Mouse (Mus musculus): ENCODE results near the gene Vegfb. TPM values are rescaled to one million over a fixed set of nuclear protein-coding genes. Genes with fewer than 3 reads are reported as not detected.
A peak's percentile ranks its signal among the peaks of the same experiment; 100 is the strongest.

Gene Vegfb
- total RNA-seq, 2 experiments from 2014 or later: 92.0 to 95.7 TPM

GRCm38 (mm10) chr19:6972247-6972917, 15.1 kb downstream of the Vegfb start:
- DNase-seq: no peak

DNA sequence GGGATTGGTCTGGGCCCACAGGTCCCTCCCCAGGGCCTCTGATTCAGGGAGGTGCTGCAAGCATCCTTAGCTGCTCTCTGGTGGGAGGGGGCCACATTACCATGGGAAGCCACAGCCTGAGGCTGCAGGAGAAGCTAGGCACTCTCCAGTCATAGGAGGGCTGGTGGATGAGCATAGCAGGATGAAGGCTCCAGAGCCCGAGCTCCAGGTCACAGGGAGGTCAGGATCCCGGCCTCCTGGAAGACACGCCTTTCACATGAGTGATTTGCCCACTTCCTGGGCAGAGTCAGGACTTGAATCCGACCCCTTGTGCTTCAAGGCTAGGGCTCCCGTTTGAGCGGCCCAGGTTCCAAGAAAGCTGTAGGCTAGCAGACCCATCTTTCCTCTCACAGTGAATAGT, 15.8 kb downstream of the Vegfb start:
- no peak for DNase-seq

- DNase-seq: peak in 1 of 2 experiments; percentile 71
Measured at GRCm38 (mm10) chr19:6970460-6971085, 16.9 kb downstream of the Vegfb start.

DNA sequence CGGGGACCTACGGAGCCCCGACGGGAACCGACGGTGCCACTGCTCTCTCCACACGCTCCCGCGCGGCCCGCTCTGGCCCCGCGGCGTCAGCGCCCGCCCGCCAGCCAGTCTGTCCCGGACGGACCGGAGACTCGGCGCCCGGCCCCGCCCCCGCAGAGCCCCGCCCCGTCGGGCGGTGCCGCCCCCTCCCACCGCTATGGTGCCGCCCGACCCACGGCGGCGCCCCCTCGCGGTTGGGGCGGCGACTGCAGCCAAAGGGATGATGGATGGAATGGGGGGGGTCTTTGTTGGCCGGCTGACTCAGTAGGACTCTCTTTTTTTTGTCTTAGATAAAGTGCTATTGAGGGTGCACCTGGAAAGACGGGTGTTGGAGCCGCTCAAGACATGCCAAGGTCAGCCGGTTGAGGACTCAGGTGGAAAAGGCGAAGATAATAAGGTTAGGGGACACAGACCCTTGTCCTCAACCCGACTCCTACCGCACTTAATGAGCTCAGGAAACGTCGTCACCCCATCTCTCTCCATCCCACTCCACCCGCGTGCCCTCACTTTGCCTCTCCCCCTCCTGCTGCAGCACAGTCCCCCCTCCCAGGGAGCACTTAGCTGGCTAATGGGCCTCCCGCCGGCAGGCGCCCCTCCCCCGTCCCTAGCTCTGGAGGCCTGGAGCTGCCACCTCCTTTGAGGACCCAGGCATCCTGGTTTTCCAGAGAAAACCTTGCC, 17.6 kb downstream of the Vegfb start:
- peak; percentile 88 to 94 for DNase-seq

- no peak for DNase-seq
Measured at GRCm38 (mm10) chr19:6969291-6969664, 18.2 kb downstream of the Vegfb start.

- peak in 1 of 2 experiments; percentile 64 for DNase-seq
Measured at GRCm38 (mm10) chr19:6968491-6969271, 18.8 kb downstream of the Vegfb start.

- DNase-seq: peak in 1 of 2 experiments; percentile 55
Measured at GRCm38 (mm10) chr19:6956461-6956860, 31.0 kb downstream of the Vegfb start.

DNA sequence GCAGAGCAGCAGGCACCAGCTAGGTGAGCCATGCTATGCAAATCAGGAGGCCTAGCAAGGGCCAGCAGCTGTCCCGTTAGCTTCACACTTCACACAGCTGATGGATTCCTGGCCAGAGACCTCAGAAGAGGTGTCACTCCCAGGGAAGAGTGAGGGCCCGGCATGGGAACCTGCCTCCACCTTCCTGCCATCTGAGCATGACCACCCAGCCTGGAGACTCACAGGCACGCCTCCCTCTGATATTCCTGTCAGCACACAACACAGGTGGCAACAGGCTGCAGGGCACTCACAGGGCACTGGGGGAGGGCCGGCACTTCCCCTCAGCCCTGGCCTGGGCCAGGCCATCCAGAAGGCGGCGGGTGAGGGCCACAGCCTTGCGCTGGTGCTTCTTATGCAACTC, 32.0 kb downstream of the Vegfb start:
- no peak for DNase-seq

GRCm38 (mm10) chr19:6954046-6954445, 33.4 kb downstream of the Vegfb start:
- DNase-seq: peak; percentile 55 to 77

GRCm38 (mm10) chr19:6952712-6953037, 34.8 kb downstream of the Vegfb start:
- DNase-seq: peak; percentile 83 to 90

GRCm38 (mm10) chr19:6951994-6952711, 35.3 kb downstream of the Vegfb start:
- peak; percentile 91 to 94 for DNase-seq

- peak; percentile 97 for DNase-seq
Measured at GRCm38 (mm10) chr19:6951381-6951968, 36.0 kb downstream of the Vegfb start.

DNA sequence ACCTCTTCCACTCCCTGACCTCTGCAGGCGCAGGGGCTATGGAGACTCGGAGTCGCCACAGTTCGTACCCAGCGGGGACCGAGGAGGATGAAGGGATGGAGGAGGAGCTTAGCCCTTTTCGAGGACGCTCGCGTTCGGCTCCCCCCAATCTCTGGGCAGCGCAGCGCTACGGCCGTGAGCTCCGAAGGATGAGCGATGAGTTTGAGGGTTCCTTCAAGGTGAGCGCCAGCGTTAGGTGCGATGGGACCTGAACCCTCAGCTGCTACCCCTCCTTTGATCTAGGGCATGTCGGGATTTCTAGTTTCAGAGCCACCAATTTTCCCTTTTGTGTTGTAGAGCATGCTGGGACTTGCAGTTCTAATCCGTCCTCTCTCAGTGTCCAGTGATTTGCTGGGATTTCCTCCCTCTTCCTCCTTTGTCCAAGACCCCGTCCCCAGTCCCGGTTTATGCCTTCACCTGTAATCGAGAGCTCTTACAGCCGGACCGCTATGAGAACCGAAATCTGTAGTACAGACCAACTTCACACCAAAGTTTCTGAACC, 36.8 kb downstream of the Vegfb start:
- DNase-seq: peak; percentile 63 to 74

DNA sequence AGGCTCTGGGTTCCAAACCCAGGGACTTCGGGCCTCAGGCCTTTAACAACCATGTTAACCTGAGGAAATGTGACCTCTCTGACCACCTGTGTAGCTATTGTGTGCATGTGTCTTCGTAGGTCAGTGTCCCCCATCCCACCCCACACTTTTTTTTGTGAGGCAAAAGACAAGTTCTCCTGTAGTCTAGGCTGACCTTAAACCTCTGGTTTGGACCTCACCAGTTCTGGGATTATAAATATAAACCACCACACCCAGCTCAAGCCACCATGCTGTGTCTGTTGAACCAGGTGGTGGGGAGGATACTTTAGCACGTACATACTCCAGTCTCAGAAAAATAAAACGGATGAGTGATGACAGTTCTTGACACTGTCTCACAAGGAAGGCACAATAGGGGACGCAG, 37.5 kb downstream of the Vegfb start:
- DNase-seq: no peak

GRCm38 (mm10) chr19:6949532-6949931, 37.9 kb downstream of the Vegfb start:
- no peak for DNase-seq

GRCm38 (mm10) chr19:6948186-6948585, 39.3 kb downstream of the Vegfb start:
- DNase-seq: no peak

DNA sequence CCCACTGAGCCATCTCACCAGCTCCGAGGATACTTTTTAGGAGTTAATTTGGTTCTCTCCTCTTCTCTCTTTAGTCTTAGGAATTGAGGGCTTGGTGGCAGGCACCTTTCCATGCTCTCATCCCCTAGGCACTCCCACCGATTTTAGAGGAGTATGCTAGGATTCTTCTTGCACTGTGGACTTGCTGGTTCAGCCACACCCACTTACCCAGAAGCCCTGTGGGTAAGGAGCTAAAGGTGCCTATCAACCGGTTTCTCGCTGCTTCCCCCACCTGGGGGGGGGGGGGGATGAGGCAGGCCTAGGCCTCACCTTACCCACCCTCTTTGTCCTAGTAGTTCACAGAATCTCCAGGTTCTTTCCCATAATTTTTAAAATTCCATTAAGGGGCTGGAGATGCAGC, 39.7 kb downstream of the Vegfb start:
- no peak for DNase-seq

DNA sequence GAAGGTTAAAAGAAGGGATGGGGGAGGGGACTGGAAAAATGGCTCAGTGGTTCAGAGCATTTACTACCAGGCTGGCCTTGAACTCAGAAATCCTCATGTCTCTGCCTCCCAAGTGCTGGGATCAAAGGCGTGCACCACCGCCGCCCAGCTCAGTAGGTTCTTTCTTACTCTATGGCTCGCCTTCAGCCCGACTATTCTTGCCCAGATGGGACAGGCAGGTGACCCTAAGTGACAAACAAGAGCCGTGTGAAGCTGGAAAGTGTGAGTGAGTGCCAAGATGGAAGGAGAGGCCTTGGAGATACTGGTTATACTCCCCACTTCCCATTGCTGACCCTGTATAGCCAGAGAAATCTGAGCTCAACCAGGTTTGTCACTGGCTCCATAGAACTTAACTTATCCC, 43.7 kb downstream of the Vegfb start:
- no peak for DNase-seq

GRCm38 (mm10) chr19:6942764-6943163, 44.7 kb downstream of the Vegfb start:
- no peak for DNase-seq

- DNase-seq: peak; percentile 98
Measured at GRCm38 (mm10) chr19:6942249-6942691, 45.2 kb downstream of the Vegfb start, which contains the start of gene Gpr137. Gene Gpr137, minus strand, starts transcription at chr19:6942480.
